Mouse (Mus musculus) ZHBTc4 (cell line): ENCODE results near the gene Gm43638.
"Not testable (repeated sequence)": the region's sequence is repeated elsewhere in the genome, so short reads cannot be mapped to it uniquely, and the experiment has no call there.

ENCODE experiments used
- DNase-seq: peaks from one replicate; pipeline ENCODE4 v3.0.0-alpha.2; 2011; ENCODE audit warnings: low read depth, low spot score

The Gm43638 gene

DNA sequence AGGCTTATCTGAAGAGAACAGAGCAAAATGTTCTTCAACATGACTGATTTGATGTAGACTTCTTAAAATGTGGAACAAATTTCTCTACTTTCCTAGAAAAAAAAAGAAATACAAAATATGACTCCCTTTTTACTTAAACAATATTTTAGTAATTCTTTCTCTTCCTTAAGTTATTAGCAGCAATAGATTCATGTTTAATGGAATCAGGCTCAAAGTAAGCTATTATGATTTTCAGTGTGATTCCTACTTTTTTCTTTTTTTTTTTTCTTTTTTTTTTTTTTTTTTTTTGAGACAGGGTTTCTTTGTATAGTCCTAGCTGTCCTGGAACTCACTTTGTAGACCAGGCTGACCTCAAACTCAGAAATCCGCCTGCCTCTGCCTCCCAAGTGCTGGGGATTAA, at the start of gene Gm43638:
TSS of gene Gm43638 (minus strand) at position 101 of the 400 bp plus-strand sequence.
- DNase-seq: not testable (repeated sequence)

DNA sequence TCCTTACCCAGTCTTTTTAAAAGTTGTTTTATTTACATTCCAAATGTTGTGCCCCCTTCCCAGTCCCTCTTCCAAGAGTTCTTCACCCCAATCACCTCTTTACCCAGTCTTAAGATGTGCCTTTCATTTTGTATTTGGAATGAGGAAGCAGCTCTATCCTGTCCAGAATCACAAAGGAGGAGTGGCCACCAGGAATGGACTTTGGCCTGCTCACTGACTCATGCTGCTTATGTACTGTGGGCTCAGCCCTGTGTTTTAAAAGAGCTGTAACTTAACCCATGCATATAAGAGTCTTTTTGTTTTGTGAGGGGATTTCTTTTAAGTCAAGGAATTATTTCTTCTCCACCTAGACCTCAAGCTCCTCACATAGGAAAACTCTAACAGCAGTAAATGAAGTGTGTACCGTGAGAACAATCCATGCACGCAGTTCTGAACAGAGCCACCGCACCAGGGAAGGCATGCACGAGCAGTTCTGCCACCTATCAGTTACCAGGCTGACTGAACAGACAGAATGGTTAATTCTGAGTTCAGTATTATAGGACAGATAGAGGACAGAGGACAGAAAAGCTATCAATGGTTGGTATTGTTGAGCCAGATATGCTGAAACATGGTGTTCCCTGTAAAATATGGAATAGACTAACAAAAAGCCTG, 49.5 kb upstream of the Gm43638 start:
- no peak for DNase-seq

DNA sequence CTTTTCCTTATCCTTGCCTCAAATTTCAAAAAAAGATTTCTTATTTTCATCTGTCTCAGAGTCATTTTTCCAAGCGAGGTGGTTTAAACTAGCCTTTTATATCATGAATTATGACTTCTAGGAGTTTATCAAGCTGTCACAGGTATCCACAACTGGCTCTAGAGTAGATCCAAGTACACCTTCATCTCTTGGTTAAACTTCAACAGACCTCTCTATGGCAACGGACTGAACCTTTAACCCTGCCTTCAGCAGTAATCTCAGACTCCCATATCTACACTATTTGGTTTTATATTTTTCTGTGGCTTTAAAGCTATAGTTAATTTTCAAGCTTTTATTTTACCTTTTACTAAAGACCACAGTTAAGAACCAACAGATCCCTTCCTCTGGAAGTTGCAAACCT, 45.7 kb upstream of the Gm43638 start:
- DNase-seq: no peak

DNA sequence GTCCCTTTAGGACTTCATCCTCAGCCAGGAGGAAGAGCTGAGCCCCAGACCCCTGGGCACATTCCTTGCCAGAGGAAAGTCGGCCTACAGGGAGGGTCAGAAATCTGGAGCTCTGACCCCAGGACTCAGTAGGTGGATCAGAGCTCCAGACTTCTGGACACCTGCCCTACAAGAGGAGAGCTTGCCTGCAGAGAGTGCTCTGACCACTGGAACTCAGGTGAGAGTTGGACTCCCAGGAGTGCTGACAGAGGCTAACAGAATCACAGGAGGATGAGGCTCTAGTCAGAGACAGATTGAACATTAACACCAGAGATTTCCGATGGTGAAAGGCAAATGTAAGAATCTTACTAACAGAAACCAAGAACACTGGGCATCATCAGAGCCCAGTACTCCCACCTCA, 37.0 kb upstream of the Gm43638 start:
- DNase-seq: not testable (repeated sequence)

DNA sequence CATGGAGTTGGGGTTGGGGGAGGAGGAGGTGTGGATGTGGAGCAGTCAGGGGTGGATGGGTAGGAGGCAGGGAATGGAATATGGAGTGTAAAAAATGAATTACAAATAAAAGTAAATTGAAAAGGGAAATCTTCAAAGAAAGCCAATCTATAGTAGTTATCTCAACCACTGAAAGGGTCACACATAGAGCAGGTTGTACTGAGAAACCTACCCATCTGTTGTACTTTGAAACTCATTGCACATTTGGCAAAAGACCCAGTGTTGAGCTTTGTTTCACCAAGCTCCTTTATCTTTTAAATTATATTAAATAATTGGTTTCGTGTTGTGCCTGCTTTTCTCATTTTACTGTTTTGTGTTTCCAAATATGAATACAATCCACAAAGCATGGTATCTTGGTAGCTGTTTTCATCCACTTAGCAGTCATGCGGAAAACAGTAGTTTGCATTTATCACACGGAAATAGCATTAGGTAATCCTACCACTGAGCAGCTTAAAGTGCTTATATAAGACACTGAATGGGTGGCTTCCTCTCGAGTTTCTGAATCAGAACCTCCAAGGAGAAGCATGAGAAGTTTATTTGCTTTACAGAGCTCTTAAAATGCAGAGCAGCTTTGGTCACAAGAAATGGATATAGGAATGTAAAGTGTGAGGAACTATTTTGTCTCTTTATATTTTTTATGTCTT, 19.3 kb upstream of the Gm43638 start:
- no peak for DNase-seq

DNA sequence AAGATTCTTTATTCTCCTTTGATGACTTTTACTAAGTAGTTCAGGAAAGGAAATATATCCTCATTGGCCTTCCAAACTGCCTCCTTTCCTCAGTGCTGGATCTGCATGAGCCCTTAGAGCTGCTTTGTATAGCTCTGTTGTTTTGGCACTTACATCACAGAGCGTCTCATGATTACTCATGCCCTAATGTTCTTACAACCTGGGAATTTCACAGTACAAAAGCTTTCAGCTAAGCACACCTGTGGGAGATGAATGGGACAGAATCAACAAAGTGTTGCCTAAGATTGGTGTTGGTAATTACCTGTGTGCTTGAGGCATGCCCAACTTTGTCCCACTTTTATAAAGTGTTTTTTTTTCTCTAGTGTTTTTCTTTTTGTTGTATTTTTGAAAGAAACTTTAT, 16.1 kb upstream of the Gm43638 start:
- no peak for DNase-seq

DNA sequence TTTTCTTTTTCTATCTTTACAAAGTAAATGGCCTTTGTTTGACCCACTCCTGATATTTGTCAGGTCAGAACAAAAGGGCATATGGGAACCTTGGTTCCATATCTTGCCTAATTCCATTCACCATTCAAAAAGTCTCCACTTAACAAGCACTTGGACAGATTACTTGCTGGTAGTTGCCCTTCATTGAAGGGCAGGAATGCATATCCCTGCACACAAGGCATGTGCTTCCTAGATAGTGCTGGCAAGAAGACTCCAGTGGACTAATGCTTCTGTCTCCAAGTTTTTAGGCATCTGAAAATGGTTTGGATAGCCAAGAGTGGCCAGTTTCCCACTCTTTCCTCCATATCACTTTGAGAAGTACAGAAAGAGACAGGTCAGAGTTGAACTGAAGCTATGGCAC, 12.7 kb upstream of the Gm43638 start:
- DNase-seq: no peak

DNA sequence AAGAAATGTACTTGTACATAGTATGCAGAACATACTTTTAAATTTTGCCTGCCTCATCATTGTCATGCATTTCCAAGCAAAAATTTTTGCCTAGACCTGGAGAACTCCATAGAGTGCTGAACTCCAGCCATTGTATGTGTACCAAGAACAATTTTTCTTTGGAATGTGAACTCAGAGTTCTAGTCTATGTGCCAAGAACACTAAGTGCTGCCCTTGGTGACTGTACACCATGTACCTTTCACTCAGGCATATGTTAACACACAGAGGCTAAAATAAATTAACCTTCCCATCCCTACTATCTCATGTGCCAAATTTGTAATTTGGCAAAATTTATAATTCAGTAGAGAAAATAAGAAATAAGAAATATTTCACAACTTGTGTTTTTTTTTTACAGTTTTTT, 12.3 kb upstream of the Gm43638 start:
- no peak for DNase-seq

DNA sequence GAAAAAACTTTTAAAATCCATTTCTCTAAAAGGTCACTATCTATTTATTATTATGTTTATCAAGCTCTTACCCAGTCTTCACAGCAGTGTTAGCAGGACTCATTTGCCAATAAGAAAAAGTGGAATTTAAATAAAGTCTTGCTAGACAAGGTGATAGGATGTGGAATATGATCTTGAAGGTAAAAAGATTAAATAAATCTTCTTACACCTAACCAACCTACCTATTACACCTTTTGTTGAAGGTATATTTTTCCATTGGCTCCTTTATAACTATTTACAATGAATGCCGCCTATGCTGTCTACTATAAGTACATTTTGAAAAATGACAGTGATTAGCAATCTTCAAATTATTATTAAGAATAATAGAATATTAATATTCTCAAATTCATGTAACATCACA, 4.2 kb upstream of the Gm43638 start, which contains the start of gene Ugt2a1:
TSS of gene Ugt2a1 (minus strand) at position 101 of the 400 bp plus-strand sequence.
- no peak for DNase-seq

DNA sequence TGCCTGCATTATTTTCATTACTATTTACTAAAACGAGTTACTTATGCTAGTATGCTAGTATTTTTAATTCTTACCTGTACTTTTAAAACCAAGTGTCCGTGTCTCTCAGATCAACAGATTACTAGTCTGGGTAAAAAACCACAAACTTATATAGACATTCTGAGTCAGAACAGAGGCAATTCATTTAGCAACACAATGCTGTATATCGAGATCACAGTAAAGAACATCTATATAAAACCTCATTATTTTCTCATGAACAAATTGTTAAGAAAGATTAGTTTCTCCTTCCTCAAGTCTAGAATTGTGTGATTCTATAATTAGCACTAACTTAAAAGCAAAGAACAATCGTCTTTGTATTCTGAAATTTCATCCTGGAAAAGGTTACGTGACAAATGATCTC, 4.4 kb downstream of the Gm43638 start, which contains the start of gene Ugt2a2:
TSS of gene Ugt2a2 (minus strand) at position 101 of the 400 bp plus-strand sequence.
- no peak for DNase-seq

DNA sequence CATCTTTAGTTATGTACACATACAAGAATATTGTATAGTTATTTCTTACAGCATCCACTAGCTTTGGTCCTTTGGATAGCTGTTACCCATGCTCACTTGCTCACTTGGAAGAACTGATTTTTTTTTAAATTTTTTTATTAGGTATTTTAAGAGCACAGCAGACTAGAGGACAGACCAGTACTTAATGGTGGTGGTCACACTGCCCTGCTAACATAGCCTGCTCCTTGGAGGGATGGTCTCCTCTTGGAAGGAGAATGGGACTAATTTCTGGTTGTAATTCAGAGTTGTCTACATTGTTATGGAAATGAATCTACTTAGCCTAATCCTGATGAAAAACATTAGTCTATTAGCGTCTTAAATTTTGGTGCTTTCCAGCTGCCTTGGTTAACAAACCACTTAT, 27.8 kb downstream of the Gm43638 start:
- no peak for DNase-seq

DNA sequence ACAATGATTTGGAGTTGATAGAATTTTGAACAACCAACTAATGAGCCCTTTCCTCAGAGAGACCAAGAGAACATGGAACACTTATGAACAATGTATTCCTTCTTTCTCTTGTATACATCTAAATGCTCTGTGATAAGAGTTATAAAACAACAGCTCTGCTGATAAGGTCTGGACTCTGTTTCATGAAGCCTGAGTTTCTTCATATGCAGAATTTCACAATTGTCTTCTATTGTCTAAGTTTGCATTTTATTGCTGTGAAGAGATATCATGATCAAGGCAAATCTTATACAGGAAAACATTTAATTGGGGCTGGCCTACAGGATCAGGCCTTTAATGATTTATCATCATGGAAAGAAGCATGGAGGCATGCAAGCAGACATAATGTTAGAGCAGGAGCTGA, 28.9 kb downstream of the Gm43638 start:
- DNase-seq: no peak

DNA sequence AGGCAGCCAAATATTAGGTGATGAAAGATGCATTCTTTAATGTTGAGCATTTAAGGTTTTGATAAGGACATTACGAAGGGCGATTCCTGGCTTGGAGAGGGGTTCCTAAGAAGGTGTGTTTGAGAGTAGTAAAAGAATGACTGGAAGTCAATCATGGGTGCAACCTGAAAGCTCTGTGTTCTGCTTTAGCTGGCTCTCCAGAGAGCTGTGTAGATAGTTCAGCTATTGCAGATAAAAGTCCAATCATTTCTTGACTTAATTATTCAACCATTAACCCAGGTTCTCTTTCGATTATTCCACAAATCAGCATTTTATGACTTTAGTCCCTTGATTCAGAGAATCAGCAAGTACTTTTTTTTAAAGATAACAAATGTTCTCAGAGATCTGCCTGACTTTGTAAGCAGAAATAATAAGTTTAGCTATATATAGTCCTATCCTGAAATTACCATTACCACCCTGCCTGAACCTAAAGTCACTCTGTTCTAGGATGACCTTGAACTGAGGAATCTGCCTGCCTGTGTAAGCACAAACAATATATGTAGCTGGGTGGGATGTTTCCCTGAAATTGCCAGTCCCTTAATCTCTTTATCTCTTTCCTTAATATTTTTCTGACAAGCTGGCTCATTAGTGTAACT, 30.3 kb downstream of the Gm43638 start:
- no peak for DNase-seq

DNA sequence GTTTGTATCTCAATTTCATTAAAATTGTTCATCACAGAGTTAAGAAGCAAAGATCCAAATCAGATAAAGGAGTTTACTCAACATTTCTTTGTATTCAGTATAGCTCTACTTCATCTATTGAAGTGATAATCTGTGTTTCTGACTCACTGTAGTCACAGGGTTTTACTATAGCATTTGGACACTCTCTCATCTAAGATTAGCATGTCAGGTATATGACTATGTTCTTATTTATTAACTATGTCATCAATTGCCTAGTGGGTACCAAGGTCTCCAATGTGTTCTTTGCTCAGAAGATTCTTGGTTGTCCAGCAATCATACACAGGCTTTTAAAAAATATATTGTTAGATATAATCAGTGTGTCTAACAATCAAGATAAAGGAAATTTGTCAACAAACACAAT, 31.1 kb downstream of the Gm43638 start:
- DNase-seq: no peak

DNA sequence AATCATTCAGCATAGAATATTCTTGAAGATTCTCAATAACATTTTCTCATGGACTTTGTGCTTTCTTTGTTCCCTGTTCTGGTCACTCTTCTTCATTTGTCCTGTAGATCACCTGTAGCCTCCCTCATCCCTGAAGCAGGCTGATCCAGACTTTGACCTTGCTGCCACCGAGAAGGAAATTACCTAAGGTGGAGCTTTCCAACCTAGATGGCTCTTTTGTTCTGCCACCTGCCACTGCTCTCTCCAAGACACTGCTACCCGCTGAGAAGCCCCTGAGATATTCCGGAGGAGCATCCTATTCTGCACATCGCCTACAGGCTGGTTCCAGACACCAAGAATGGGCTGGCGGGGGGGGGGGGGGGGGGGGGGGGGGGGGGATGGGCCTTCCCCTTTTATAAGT, 34.1 kb downstream of the Gm43638 start:
- DNase-seq: peak; percentile 63

DNA sequence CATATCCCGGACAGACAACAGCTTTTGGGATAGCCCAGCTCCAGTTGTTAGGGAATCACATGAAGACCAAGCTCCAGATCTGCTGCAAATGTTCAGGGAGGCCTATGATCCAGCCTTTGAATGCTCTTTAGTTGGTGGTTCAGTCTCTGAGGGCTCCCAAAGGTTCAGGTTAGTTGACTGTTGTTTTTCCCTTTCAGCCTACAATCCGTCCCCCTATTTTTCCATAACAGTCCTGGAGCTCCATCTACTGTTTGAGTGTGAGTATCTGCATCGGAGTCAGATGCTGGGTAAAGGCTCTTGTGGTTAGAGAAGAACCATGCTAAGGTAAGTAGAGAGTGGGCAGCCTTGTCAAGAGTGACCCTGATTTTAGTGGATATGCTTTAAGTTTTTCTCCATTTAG, 50.3 kb downstream of the Gm43638 start:
- peak; percentile 50 for DNase-seq

DNA sequence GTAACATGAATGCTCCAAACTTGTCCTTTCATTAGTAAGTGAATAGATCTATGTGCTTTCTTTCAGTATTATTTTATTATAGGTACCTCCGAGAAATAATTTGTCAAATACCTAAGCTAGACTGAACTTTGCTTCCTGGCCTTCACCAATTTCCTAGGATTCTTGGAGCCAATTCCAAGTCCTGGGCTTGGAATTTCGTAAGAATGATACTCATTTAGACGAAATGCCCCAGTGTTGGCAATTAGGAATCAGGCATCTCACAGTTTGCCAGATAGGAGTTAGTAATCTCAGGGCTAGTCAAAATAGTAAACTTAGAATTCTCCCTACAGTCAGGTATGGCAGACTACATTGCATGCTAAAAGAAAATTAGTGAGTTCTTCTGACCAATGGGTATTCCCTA, 60.9 kb downstream of the Gm43638 start:
- no peak for DNase-seq

DNA sequence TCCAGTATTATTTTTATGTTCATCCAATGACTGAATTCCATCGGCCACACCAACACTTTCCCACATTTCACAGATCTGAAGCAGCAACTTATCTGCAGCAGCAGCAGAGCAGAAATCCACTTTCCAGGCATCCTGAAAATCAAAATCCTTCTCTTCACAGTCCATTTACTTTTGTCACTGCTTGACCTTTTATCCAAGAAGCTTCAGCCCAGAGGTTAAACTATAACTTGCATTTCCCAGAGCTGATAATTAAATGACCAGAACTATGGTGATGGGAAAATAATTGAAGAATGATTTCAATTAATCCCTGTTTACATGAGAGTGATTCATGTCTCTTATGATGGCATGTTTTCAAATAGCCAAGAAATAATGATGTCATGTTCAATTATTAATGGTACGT, 62.6 kb downstream of the Gm43638 start, which contains the start of gene Ugt2b38:
TSS of gene Ugt2b38 (minus strand) at position 163 of the 400 bp plus-strand sequence.
- DNase-seq: not testable (repeated sequence)
